Mouse (Mus musculus) spleen, postnatal 36 days (tissue): ENCODE data around the gene Ranbp2.
A peak's percentile ranks its signal among the peaks of the same experiment; 100 is the strongest.
"Not testable (repeated sequence)": the region's sequence is repeated elsewhere in the genome, so short reads cannot be mapped to it uniquely, and the experiment has no call there.

Experiments used
- DNase-seq, 2 experiments: peaks; one replicate each; pipeline ENCODE4 v3.0.0; 2022; ENCODE audit warnings: low spot score in 2 of 2, mixed read lengths in 1 of 2

Gene Ranbp2

GRCm38 (mm10) chr10:58497320-58498284 lies 50.9 kb downstream of the Ranbp2 start, which contains the start of gene Ccdc138:
Gene Ccdc138 (plus strand): TSS chr10:58497948.
- DNase-seq = peak; percentile 93 to 94

- no peak for DNase-seq
These were observed 51.8 kb downstream of the Ranbp2 start for GRCm38 (mm10) chr10:58498516-58498915.

- no peak for DNase-seq
These were observed 82.6 kb downstream of the Ranbp2 start for GRCm38 (mm10) chr10:58529358-58529757.

GRCm38 (mm10) chr10:58530896-58531790 lies 84.4 kb downstream of the Ranbp2 start:
- DNase-seq = no peak

- no peak for DNase-seq
These were observed 85.5 kb downstream of the Ranbp2 start for GRCm38 (mm10) chr10:58532177-58532576.

- DNase-seq = not testable (repeated sequence)
These were observed 89.6 kb downstream of the Ranbp2 start for GRCm38 (mm10) chr10:58536276-58536675.

GRCm38 (mm10) chr10:58540613-58541012 lies 93.9 kb downstream of the Ranbp2 start:
- DNase-seq = no peak
